12 mouse cellular contexts compared by ENCODE assay signal in the genomic region with DNA sequence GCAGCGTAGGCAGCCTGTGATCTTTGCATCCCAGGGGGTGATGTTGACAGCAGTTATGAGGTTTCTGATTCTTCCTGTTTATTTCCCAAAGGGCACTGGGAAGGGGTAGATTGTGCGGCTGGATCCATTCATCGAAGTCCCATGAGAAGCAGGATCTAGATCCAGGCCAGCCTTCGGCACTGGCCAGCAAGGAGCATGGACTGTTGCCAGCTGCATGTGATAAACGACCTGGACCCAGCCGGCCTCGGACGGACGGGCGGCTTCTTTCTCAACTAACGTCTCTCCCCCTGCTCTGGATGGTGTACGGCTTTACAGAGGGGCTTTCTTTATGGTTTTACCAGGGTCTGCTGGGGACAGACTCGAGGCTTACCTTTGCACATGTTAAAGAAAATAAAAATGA. TPM values are rescaled to one million over a fixed set of nuclear protein-coding genes. Genes with fewer than 3 reads are reported as not detected.
DNase-seq lines count a peak whose midpoint lies in the region; ATAC-seq and TF ChIP-seq lines count a peak whose summit lies in the region.
"Had no signal": no experiment of that assay in that cellular context is flagged by ENCODE, and none has a peak within 500 bp of the region (broad histone marks: within the 10 kb centered on the region; RNA-seq: fewer than 3 reads in every experiment).

No protein-coding gene starts in this region.

- WGBS in lung, embryonic 14.5 days = 45% methylated on average over 13 of the region's 13 CpGs

- no peak overlapping the region for H3K27ac ChIP-seq in lung, embryonic 14.5 days (ENCODE audit: low read depth)
- no peak overlapping the region for H3K27ac ChIP-seq in layer of hippocampus, adult 2 months
- H3K27ac ChIP-seq: forebrain, embryonic 10.5 days; heart, embryonic 15.5 days had no signal

- peak; percentile 23 to 37 for DNase-seq in heart, postnatal 14 days
- no peak for DNase-seq in heart, postnatal 36 days
- peak; percentile 65 for DNase-seq in lung, embryonic 14.5 days
- DNase-seq in lung, postnatal 25 days (ENCODE audit: low spot score) = no peak
- DNase-seq in adrenal gland, postnatal 14 days = peak; percentile 76
- DNase-seq in cerebellum, postnatal 36 days = peak; percentile 46
- no peak for DNase-seq in layer of hippocampus, adult 2 months (ENCODE audit: low spot score in 2 of 2)
- DNase-seq: right cerebral cortex, postnatal 14 days; thymus, postnatal 36 days had no signal

- no peak overlapping the region for H3K4me3 ChIP-seq in lung, embryonic 14.5 days (ENCODE audit: low read depth, low read length)
- H3K4me3 ChIP-seq in layer of hippocampus, adult 2 months = no peak overlapping the region
- H3K4me3 ChIP-seq: forebrain, embryonic 10.5 days; heart, embryonic 15.5 days had no signal

- ATAC-seq in lung, embryonic 14.5 days (ENCODE audit: insufficient read depth) = no peak; the same call in 1 of the 2 replicates

- no peak overlapping the region for H3K4me2 ChIP-seq in lung, embryonic 14.5 days
- H3K4me2 ChIP-seq: heart, embryonic 15.5 days had no signal

- no peaks in the 10 kb centered on the region for H3K9me3 ChIP-seq in lung, embryonic 14.5 days (ENCODE audit: low read depth, low read length)
- H3K9me3 ChIP-seq: forebrain, embryonic 10.5 days; heart, embryonic 15.5 days had no signal

- peaks cover 23% of the 10 kb centered on the region for H3K27me3 ChIP-seq in lung, embryonic 14.5 days (ENCODE audit: insufficient read depth, low read length)

- H3K4me1 ChIP-seq in lung, embryonic 14.5 days (ENCODE audit: insufficient read depth) = no peaks in the 10 kb centered on the region
- H3K4me1 ChIP-seq: heart, embryonic 15.5 days had no signal

- intact Hi-C loops in heart, postnatal 14 days (cut with DNase I) = no loop called here
- intact Hi-C loops in heart, postnatal 36 days (cut with DNase I) = no loop called here

- H3K36me3 ChIP-seq in lung, embryonic 14.5 days (ENCODE audit: insufficient read depth) = no peaks in the 10 kb centered on the region
- H3K36me3 ChIP-seq: heart, embryonic 15.5 days had no signal

- no peak overlapping the region; the same call in 1 of the 2 replicates for H3K9ac ChIP-seq in lung, embryonic 14.5 days
- H3K9ac ChIP-seq: heart, embryonic 15.5 days had no signal

- TF ChIP-seq CTCF in lung, embryonic 14.5 days (IDR thresholded peaks at IDR 0.05; ENCODE audit: low read depth) = no peak
- TF ChIP-seq CTCF in layer of hippocampus, adult 2 months (conservative IDR thresholded peaks at IDR 0.05) = no peak

RNA-seq across cellular contexts. Expression of a gene that starts 42.0 kb away (rescaled TPM):
- total RNA-seq in heart, postnatal 14 days (2021) = not detected
- not detected for total RNA-seq in heart, postnatal 36 days (2021)
- polyA plus RNA-seq in lung, embryonic 14.5 days (2014; fragmentation: Nextera tagmentation; extraction: Ambion mirVana) = 0.18 TPM in 2 replicates
- total RNA-seq in adrenal gland, postnatal 14 days (2021) = 0.15 TPM in 1 of 2 replicates, not detected in the other
- total RNA-seq in layer of hippocampus, adult 2 months (2021) = 1 to 10 TPM; 1.4 to 1.5 TPM
- total RNA-seq: liver, adult 2 months had no signal
- polyA plus RNA-seq: liver, adult 2 months had no signal

Comparison
In these comparisons a context has a peak if more than half of its experiments do, and no peak if none do; other contexts are left out.
1. DNase-seq: peak in heart, postnatal 14 days (2 of 2), lung, embryonic 14.5 days (single experiment), adrenal gland, postnatal 14 days (single experiment) and cerebellum, postnatal 36 days (2 of 2); none in heart, postnatal 36 days (0 of 2), lung, postnatal 25 days (single experiment) and layer of hippocampus, adult 2 months (0 of 2).